Mouse (Mus musculus): Measurements from ENCODE around the gene Lrrc1.

- no peak for TF ChIP-seq POLR2A (IDR thresholded peaks at IDR 0.05; ENCODE audit: control insufficient read depth, low read depth, low read length)
- no peak for TF ChIP-seq CTCF (IDR thresholded peaks at IDR 0.05; ENCODE audit: control insufficient read depth, insufficient read depth, insufficient replicate concordance, low read depth, low read length)
Observed at GRCm38 (mm10) chr9:77397027-77397426, 147.6 kb downstream of the Lrrc1 start.
